Mouse (Mus musculus): ENCODE measurements at regions not wholly inside any gene's neighbourhood (a gene's known extent, or its start where the extent isn't known, plus 50 kb on each side); places are given as distances from the start of the nearest gene placed in this dataset.

GRCm38 (mm10) chr13:89375526-89376474 lies 163.8 kb upstream of the Hapln1 start:
- no peak for DNase-seq (ENCODE audit: extremely low read depth, low read depth)

- DNase-seq (ENCODE audit: extremely low read depth, low read depth): no peak
Measured at GRCm38 (mm10) chr13:89378365-89378764, 161.2 kb upstream of the Hapln1 start.

- DNase-seq (ENCODE audit: extremely low read depth, low read depth): peak; percentile 76
Measured at GRCm38 (mm10) chr13:89383619-89384190, 155.9 kb upstream of the Hapln1 start.

- peak; percentile 88 for DNase-seq (ENCODE audit: extremely low read depth, low read depth)
Measured at GRCm38 (mm10) chr13:89384598-89385145, 154.9 kb upstream of the Hapln1 start.

GRCm38 (mm10) chr13:89387416-89387815 lies 152.2 kb upstream of the Hapln1 start:
- DNase-seq (ENCODE audit: extremely low read depth, low read depth): no peak

GRCm38 (mm10) chr13:89389149-89389548 lies 150.4 kb upstream of the Hapln1 start:
- DNase-seq (ENCODE audit: extremely low read depth, low read depth): peak; percentile 78

GRCm38 (mm10) chr13:89394717-89395344 lies 144.8 kb upstream of the Hapln1 start:
- no peak for DNase-seq (ENCODE audit: extremely low read depth, low read depth)

- DNase-seq (ENCODE audit: extremely low read depth, low read depth): no peak
Measured at GRCm38 (mm10) chr13:89395851-89396250, 143.7 kb upstream of the Hapln1 start.

- no peak for DNase-seq (ENCODE audit: extremely low read depth, low read depth)
Measured at GRCm38 (mm10) chr13:89401084-89401671, 138.4 kb upstream of the Hapln1 start.

GRCm38 (mm10) chr13:89410504-89410903 lies 129.1 kb upstream of the Hapln1 start:
- no peak for DNase-seq (ENCODE audit: extremely low read depth, low read depth)

GRCm38 (mm10) chr13:89412768-89413487 lies 126.7 kb upstream of the Hapln1 start:
- no peak for DNase-seq (ENCODE audit: extremely low read depth, low read depth)

GRCm38 (mm10) chr13:89418804-89419203 lies 120.8 kb upstream of the Hapln1 start:
- no peak for DNase-seq (ENCODE audit: extremely low read depth, low read depth)

GRCm38 (mm10) chr13:89421833-89422232 lies 117.8 kb upstream of the Hapln1 start:
- no peak for DNase-seq (ENCODE audit: extremely low read depth, low read depth)

GRCm38 (mm10) chr13:89423491-89423890 lies 116.1 kb upstream of the Hapln1 start:
- no peak for DNase-seq (ENCODE audit: extremely low read depth, low read depth)

GRCm38 (mm10) chr13:89428272-89429071 lies 111.1 kb upstream of the Hapln1 start:
- no peak for DNase-seq (ENCODE audit: extremely low read depth, low read depth)

- DNase-seq (ENCODE audit: extremely low read depth, low read depth): no peak
Measured at GRCm38 (mm10) chr13:89444847-89445246, 94.7 kb upstream of the Hapln1 start.

GRCm38 (mm10) chr13:89453819-89454218 lies 85.8 kb upstream of the Hapln1 start:
- no peak for DNase-seq (ENCODE audit: extremely low read depth, low read depth)

- no peak for DNase-seq (ENCODE audit: extremely low read depth, low read depth)
Measured at GRCm38 (mm10) chr13:89454249-89455018, 85.2 kb upstream of the Hapln1 start.

GRCm38 (mm10) chr13:89463746-89464145 lies 75.8 kb upstream of the Hapln1 start:
- no peak for DNase-seq (ENCODE audit: extremely low read depth, low read depth)
